Mouse (Mus musculus) G1E (cell line): Measurements from ENCODE around the gene 1700013G24Rik. TPM values are rescaled to one million over a fixed set of nuclear protein-coding genes. Genes with fewer than 3 reads are reported as not detected.
"Not testable (repeated sequence)": the region's sequence is repeated elsewhere in the genome, so short reads cannot be mapped to it uniquely, and the experiment has no call there.

Experiments
- ATAC-seq: 2 replicates; pipeline ENCODE4 v1.8.0; 2016; ENCODE audit warnings: mild to moderate bottlenecking; ENCODE audit not compliant: insufficient number of reproducible peaks, poor library complexity, low FRiP score, severe bottlenecking; ENCODE audit errors: extremely low read depth
- DNase-seq: peaks from one replicate; pipeline ENCODE4 v3.0.0; 2012; ENCODE audit warnings: low spot score
- H3K27me3 ChIP-seq: 2 replicates; pipeline ENCODE4 v1.6.1; 2012; ENCODE audit warnings: mild to moderate bottlenecking, low read length, inconsistent platforms; ENCODE audit not compliant: insufficient read depth
- H3K36me3 ChIP-seq: replicated peaks from 2 replicates; pipeline ENCODE3; 2012; ENCODE audit warnings: mild to moderate bottlenecking, inconsistent platforms
- H3K4me1 ChIP-seq: 2 replicates; pipeline ENCODE4 v1.6.1; 2012; ENCODE audit warnings: low read depth, low read length, inconsistent platforms, mixed read lengths; ENCODE audit not compliant: insufficient read depth
- H3K4me3 ChIP-seq: 2 replicates; pipeline ENCODE4 v1.5.1; 2012; ENCODE audit warnings: low read depth, mild to moderate bottlenecking, inconsistent platforms, low read length, moderate library complexity, mixed read lengths
- H3K9me3 ChIP-seq: replicated peaks from 2 replicates; pipeline ENCODE4 v1.6.1; 2012; ENCODE audit warnings: inconsistent platforms
- CTCF ChIP-seq: IDR thresholded peaks from 2 replicates; pipeline ENCODE4 v1.5.1; 2012; ENCODE audit warnings: low read depth, low read length, inconsistent platforms, mixed read lengths
- GATA1 ChIP-seq: IDR thresholded peaks from 2 replicates; pipeline ENCODE4 v1.6.1; 2012; ENCODE audit warnings: borderline replicate concordance, low read length, inconsistent platforms, mixed read lengths
- GATA2 ChIP-seq: IDR thresholded peaks from 2 replicates; pipeline ENCODE4 v1.6.1; 2012; ENCODE audit warnings: low read depth, low read length, inconsistent platforms, borderline replicate concordance
- POLR2AphosphoS5 ChIP-seq: IDR thresholded peaks from 2 replicates; pipeline ENCODE4 v1.6.1; 2012; ENCODE audit warnings: low read depth, low read length, inconsistent platforms; ENCODE audit not compliant: insufficient replicate concordance
- TAL1 ChIP-seq: conservative IDR thresholded peaks from 2 replicates; pipeline ENCODE4 v1.6.1; 2012; ENCODE audit warnings: low read depth, low read length, inconsistent platforms, mixed read lengths
- polyA plus RNA-seq: library from polyadenylated mRNA; stranded (reverse); fragments of >175 nt; gene quantifications from 2 replicates; pipeline ENCODE4 v1.2.3, GENCODE M21; 2012
- total RNA-seq, 2 experiments: library from RNA; stranded (forward) in 1 of 2; stranded (reverse) in 1 of 2; fragments of 200-1000 nt in 1 of 2; fragments of >200 nt in 1 of 2; fragmentation: Nextera tagmentation in 1 of 2; gene quantifications; 2 replicates each; pipeline ENCODE4 v1.2.3; 2014 to 2017

The 1700013G24Rik gene
- total and polyA plus RNA-seq, 3 experiments = 0.22 TPM; not detected in 2

- Histone ChIP-seq H3K27me3 (no peaks in the 10 kb centered on the region), H3K4me3 (no peak within 1 kb of the TSS), H3K9me3 (no peaks in the 10 kb centered on the region), H3K36me3 (no peaks in the 10 kb centered on the region), H3K4me1 (no peaks in the 10 kb centered on the region)
- DNase-seq = no peak
- no peak for ATAC-seq
- no peak for TF ChIP-seq GATA1
- TF ChIP-seq GATA2 = no peak
- no peak for TF ChIP-seq POLR2AphosphoS5
- no peak for TF ChIP-seq CTCF
- no peak for TF ChIP-seq TAL1
These were observed 22.6 kb upstream of the 1700013G24Rik start, which contains the start of gene Cela3b for GRCm38 (mm10) chr4:137430502-137430901. TSS of gene Cela3b (minus strand) at chr4:137430540.

GRCm38 (mm10) chr4:137432700-137433550 is 20.2 kb upstream of the 1700013G24Rik start:
- not testable (repeated sequence) for H3K4me1 ChIP-seq, DNase-seq, ATAC-seq

DNA sequence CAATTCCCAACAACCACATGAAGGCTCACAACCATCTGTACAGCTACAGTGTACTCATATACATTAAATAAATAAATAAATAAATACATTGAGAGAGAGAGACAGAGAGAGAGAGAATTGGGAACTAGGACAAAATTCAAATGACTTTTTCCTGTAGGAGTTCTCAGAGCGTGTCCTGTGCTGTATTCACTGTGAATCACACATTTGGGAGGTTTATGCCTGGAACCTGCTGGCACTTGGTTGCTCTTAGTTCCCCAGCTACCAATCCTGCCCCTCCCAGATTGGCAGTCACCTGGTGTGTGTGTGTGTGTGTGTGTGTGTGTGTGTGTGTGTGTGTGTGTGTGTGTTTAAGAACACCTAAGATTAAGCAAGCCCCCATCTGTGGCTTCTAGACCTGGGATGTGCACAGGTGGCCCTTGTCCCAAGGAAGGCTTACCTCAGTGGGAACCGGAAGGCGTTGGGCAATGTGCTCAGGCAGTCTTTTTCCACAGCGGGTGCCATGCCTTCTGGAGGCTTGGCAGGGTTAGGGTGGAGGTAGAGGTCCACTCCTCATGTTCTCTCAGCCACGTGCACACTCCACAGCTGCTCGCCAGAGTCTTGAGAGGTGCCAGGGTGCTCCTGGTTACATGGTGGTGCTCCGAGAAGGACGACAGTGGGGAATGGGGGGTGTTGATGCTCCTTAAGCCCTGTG is 16.0 kb upstream of the 1700013G24Rik start:
- TF ChIP-seq CTCF (no peak), GATA2 (no peak), POLR2AphosphoS5 (no peak), GATA1 (no peak), TAL1 (no peak)
- no peaks in the 10 kb centered on the region for H3K36me3 ChIP-seq
- H3K9me3 ChIP-seq = no peaks in the 10 kb centered on the region
- peaks cover 5% of the 10 kb centered on the region; the same call in 1 of the 2 replicates for H3K4me1 ChIP-seq
- no peak overlapping the region for H3K4me3 ChIP-seq
- H3K27me3 ChIP-seq = peaks cover 3% of the 10 kb centered on the region; the same call in 1 of the 2 replicates
- ATAC-seq (no peak), DNase-seq (no peak)

More at GRCm38 (mm10) chr4:137432700-137433550, 20.2 kb upstream of the 1700013G24Rik start:
- H3K9me3 ChIP-seq, H3K27me3 ChIP-seq, H3K4me3 ChIP-seq, H3K36me3 ChIP-seq: not testable (repeated sequence)

- TF ChIP-seq GATA1 = no peak
- TF ChIP-seq GATA2 = no peak
- no peak for TF ChIP-seq POLR2AphosphoS5
- TF ChIP-seq TAL1 = no peak
- no peak for TF ChIP-seq CTCF
- DNase-seq = no peak
- no peaks in the 10 kb centered on the region for H3K9me3 ChIP-seq
- peaks cover 5% of the 10 kb centered on the region; the same call in 1 of the 2 replicates for H3K4me1 ChIP-seq
- no peaks in the 10 kb centered on the region for H3K36me3 ChIP-seq
- peak; percentile 54 for ATAC-seq
- H3K4me3 ChIP-seq = no peak overlapping the region
- H3K27me3 ChIP-seq = peaks cover 3% of the 10 kb centered on the region; the same call in 1 of the 2 replicates
These were observed 14.2 kb upstream of the 1700013G24Rik start for GRCm38 (mm10) chr4:137438842-137439241.

- no peaks in the 10 kb centered on the region for H3K36me3 ChIP-seq
- no peaks in the 10 kb centered on the region for H3K9me3 ChIP-seq
- DNase-seq = no peak
- H3K27me3 ChIP-seq = peaks cover 3% of the 10 kb centered on the region; the same call in 1 of the 2 replicates
- H3K4me3 ChIP-seq = no peak overlapping the region
- ATAC-seq = no peak
- no peak for TF ChIP-seq CTCF
- no peak for TF ChIP-seq POLR2AphosphoS5
- TF ChIP-seq TAL1 = no peak
- TF ChIP-seq GATA2 = no peak
- TF ChIP-seq GATA1 = no peak
- peaks cover 5% of the 10 kb centered on the region; the same call in 1 of the 2 replicates for H3K4me1 ChIP-seq
These were observed 11.8 kb upstream of the 1700013G24Rik start for GRCm38 (mm10) chr4:137441332-137441731.

GRCm38 (mm10) chr4:137443625-137444024 is 9.5 kb upstream of the 1700013G24Rik start:
- no peak for TF ChIP-seq TAL1
- TF ChIP-seq CTCF = peak; percentile 39
- TF ChIP-seq POLR2AphosphoS5 = no peak
- ATAC-seq (no peak), DNase-seq (peak; percentile 23)
- no peak overlapping the region for H3K4me3 ChIP-seq
- no peaks in the 10 kb centered on the region for H3K9me3 ChIP-seq
- H3K36me3 ChIP-seq = no peaks in the 10 kb centered on the region
- H3K4me1 ChIP-seq = peaks cover 4% of the 10 kb centered on the region; the same call in 1 of the 2 replicates
- peaks cover 4% of the 10 kb centered on the region; the same call in 1 of the 2 replicates for H3K27me3 ChIP-seq
